Mouse (Mus musculus) heart, postnatal 4 days (tissue): ENCODE measurements around the gene Cd200r3. TPM values are rescaled to one million over a fixed set of nuclear protein-coding genes. Genes with fewer than 3 reads are reported as not detected.

Source experiments
- total RNA-seq, 2 experiments: library from RNA; stranded (reverse); gene quantifications; 2 replicates each; pipeline ENCODE4 v1.2.3; 2021

The Cd200r3 gene
- total RNA-seq, 2 experiments from 2014 or later, result 0.32 to 0.57 TPM

Other genes starting within 250 kb of the Cd200r3 start
- gene Nepro, start 219.4 kb upstream of the Cd200r3 start, total RNA-seq, result 1 to 10 TPM; 6.9 to 7.0 TPM
- 10 to 100 TPM; 12.4 to 16.9 TPM for gene Gtpbp8, start 197.3 kb upstream of the Cd200r3 start, total RNA-seq
- gene Cd200r1, start 177.9 kb upstream of the Cd200r3 start, total RNA-seq, result under 1 TPM; 0.36 to 0.50 TPM
- gene Cd200r4, start 131.9 kb upstream of the Cd200r3 start, total RNA-seq, result not detected
- not detected for gene Cd200r2, start 76.6 kb upstream of the Cd200r3 start, total RNA-seq
- gene Ccdc80, start 149.7 kb downstream of the Cd200r3 start, total RNA-seq, result 10 to 100 TPM; 90.3 to 96.3 TPM
- gene Slc35a5, start 215.0 kb downstream of the Cd200r3 start, total RNA-seq, result 10 to 100 TPM in 1 of 2 experiments, 1 to 10 TPM in 1; 9.1 to 13.9 TPM
- 10 to 100 TPM; 27.7 to 27.8 TPM for gene Atg3, start 215.1 kb downstream of the Cd200r3 start, total RNA-seq